Mouse (Mus musculus): Measurements from ENCODE around the gene Cox10. TPM values are rescaled to one million over a fixed set of nuclear protein-coding genes. Genes with fewer than 3 reads are reported as not detected.
"Not testable (repeated sequence)": the region's sequence is repeated elsewhere in the genome, so short reads cannot be mapped to it uniquely, and the experiment has no call there.

Gene Cox10
- total RNA-seq (2022): 10 to 100 TPM; 35.4 to 43.7 (median 36.7) TPM

- peak; percentile 74 to 78 for DNase-seq (ENCODE audit: low spot score in 2 of 2)
These were observed at the start of gene Cox10 for GRCm38 (mm10) chr11:64078956-64079726. Cox10 (minus strand) TSS chr11:64079468.

GRCm38 (mm10) chr11:64128016-64128415 is 48.7 kb upstream of the Cox10 start:
- DNase-seq (ENCODE audit: low spot score in 2 of 2): no peak

GRCm38 (mm10) chr11:64125471-64125870 is 46.2 kb upstream of the Cox10 start:
- no peak for DNase-seq (ENCODE audit: low spot score in 2 of 2)

GRCm38 (mm10) chr11:64123174-64123573 is 43.9 kb upstream of the Cox10 start:
- DNase-seq (ENCODE audit: low spot score in 2 of 2): not testable (repeated sequence)

GRCm38 (mm10) chr11:64116711-64117110 is 37.4 kb upstream of the Cox10 start:
- no peak for DNase-seq (ENCODE audit: low spot score in 2 of 2)

- DNase-seq (ENCODE audit: low spot score in 2 of 2): no peak
These were observed 36.6 kb upstream of the Cox10 start for GRCm38 (mm10) chr11:64115822-64116221.

- DNase-seq (ENCODE audit: low spot score in 2 of 2): no peak
These were observed 35.8 kb upstream of the Cox10 start for GRCm38 (mm10) chr11:64115101-64115500.

GRCm38 (mm10) chr11:64100060-64100459 is 20.8 kb upstream of the Cox10 start:
- no peak for DNase-seq (ENCODE audit: low spot score in 2 of 2)

GRCm38 (mm10) chr11:64093058-64093457 is 13.8 kb upstream of the Cox10 start:
- DNase-seq (ENCODE audit: low spot score in 2 of 2): no peak

- DNase-seq (ENCODE audit: low spot score in 2 of 2): no peak
These were observed 11.9 kb upstream of the Cox10 start for GRCm38 (mm10) chr11:64091150-64091549.

GRCm38 (mm10) chr11:64089682-64090081 is 10.4 kb upstream of the Cox10 start:
- DNase-seq (ENCODE audit: low spot score in 2 of 2): no peak

GRCm38 (mm10) chr11:64085888-64086287 is 6.6 kb upstream of the Cox10 start:
- DNase-seq (ENCODE audit: low spot score in 2 of 2): no peak

GRCm38 (mm10) chr11:64079727-64080081 is 436 bp upstream of the Cox10 start:
- DNase-seq (ENCODE audit: low spot score in 2 of 2): no peak

- no peak for DNase-seq (ENCODE audit: low spot score in 2 of 2)
These were observed 3.1 kb downstream of the Cox10 start for GRCm38 (mm10) chr11:64076212-64076611.

GRCm38 (mm10) chr11:64073379-64073778 is 5.9 kb downstream of the Cox10 start:
- no peak for DNase-seq (ENCODE audit: low spot score in 2 of 2)

- no peak for DNase-seq (ENCODE audit: low spot score in 2 of 2)
These were observed 7.7 kb downstream of the Cox10 start for GRCm38 (mm10) chr11:64071536-64071935.

- DNase-seq (ENCODE audit: low spot score in 2 of 2): no peak
These were observed 13.3 kb downstream of the Cox10 start for GRCm38 (mm10) chr11:64066001-64066400.

GRCm38 (mm10) chr11:64063130-64063529 is 16.1 kb downstream of the Cox10 start:
- DNase-seq (ENCODE audit: low spot score in 2 of 2): no peak

GRCm38 (mm10) chr11:64062226-64062625 is 17.0 kb downstream of the Cox10 start:
- DNase-seq (ENCODE audit: low spot score in 2 of 2): no peak

GRCm38 (mm10) chr11:64059305-64059704 is 20.0 kb downstream of the Cox10 start:
- DNase-seq (ENCODE audit: low spot score in 2 of 2): no peak

GRCm38 (mm10) chr11:64058474-64058873 is 20.8 kb downstream of the Cox10 start:
- no peak for DNase-seq (ENCODE audit: low spot score in 2 of 2)

GRCm38 (mm10) chr11:64053371-64053770 is 25.9 kb downstream of the Cox10 start:
- DNase-seq (ENCODE audit: low spot score in 2 of 2): no peak

- no peak for DNase-seq (ENCODE audit: low spot score in 2 of 2)
These were observed 27.9 kb downstream of the Cox10 start for GRCm38 (mm10) chr11:64051195-64051968.

Measured in gastrocnemius, adult 8-10 months (tissue).